Mouse (Mus musculus): ENCODE data around the gene Pck2. TPM values are rescaled to one million over a fixed set of nuclear protein-coding genes. Genes with fewer than 3 reads are reported as not detected.
A peak's percentile ranks its signal among the peaks of the same experiment; 100 is the strongest.

Pck2 gene
- polyA plus RNA-seq (2012; rRNA removed) = 30.9 and 33.5 TPM in 2 replicates

GRCm38 (mm10) chr14:55540067-55540786, at the start of gene Pck2:
Gene Pck2 (plus strand): TSS chr14:55540266.
- WGBS = under 1% methylated on average over 32 of the region's 32 CpGs
- peak; percentile 67 for DNase-seq (ENCODE audit: low read depth, low spot score)

GRCm38 (mm10) chr14:55490361-55491201, 49.5 kb upstream of the Pck2 start, which contains the start of gene Carmil3:
Gene Carmil3 (plus strand): TSS chr14:55490651.
- no peak for DNase-seq (ENCODE audit: low read depth, low spot score)
- 2% methylated on average over 67 of the region's 68 CpGs for WGBS

- 2% methylated on average over 30 of the region's 30 CpGs for WGBS
- no peak for DNase-seq (ENCODE audit: low read depth, low spot score)
These were observed 48.7 kb upstream of the Pck2 start for GRCm38 (mm10) chr14:55491291-55491833.

GRCm38 (mm10) chr14:55492103-55492502, 48.0 kb upstream of the Pck2 start:
- 43% methylated on average over 3 of the region's 3 CpGs for WGBS

GRCm38 (mm10) chr14:55495509-55496240, 44.4 kb upstream of the Pck2 start:
- no peak for DNase-seq (ENCODE audit: low read depth, low spot score)
- 66% methylated on average over 20 of the region's 20 CpGs for WGBS

More at GRCm38 (mm10) chr14:55492103-55492502, 48.0 kb upstream of the Pck2 start:
- DNase-seq (ENCODE audit: low read depth, low spot score) = no peak

GRCm38 (mm10) chr14:55496761-55497448, 43.2 kb upstream of the Pck2 start:
- 68% methylated on average over 16 of the region's 16 CpGs for WGBS
- no peak for DNase-seq (ENCODE audit: low read depth, low spot score)

GRCm38 (mm10) chr14:55497449-55497821, 42.6 kb upstream of the Pck2 start:
- no peak for DNase-seq (ENCODE audit: low read depth, low spot score)
- 35% methylated on average over 6 of the region's 6 CpGs for WGBS

- DNase-seq (ENCODE audit: low read depth, low spot score) = no peak
- WGBS = 79% methylated on average over 9 of the region's 9 CpGs
These were observed 34.5 kb upstream of the Pck2 start for GRCm38 (mm10) chr14:55505612-55506011.

- WGBS = 50% methylated on average over 7 of the region's 7 CpGs
- DNase-seq (ENCODE audit: low read depth, low spot score) = no peak
These were observed 32.3 kb upstream of the Pck2 start for GRCm38 (mm10) chr14:55507801-55508200.

GRCm38 (mm10) chr14:55509540-55509939, 30.5 kb upstream of the Pck2 start:
- WGBS = 69% methylated on average over 10 of the region's 10 CpGs
- DNase-seq (ENCODE audit: low read depth, low spot score) = no peak

GRCm38 (mm10) chr14:55510125-55510731, 29.8 kb upstream of the Pck2 start, which contains the start of gene Cpne6:
Gene Cpne6 (plus strand): TSS chr14:55510445.
- no peak for DNase-seq (ENCODE audit: low read depth, low spot score)
- 62% methylated on average over 22 of the region's 22 CpGs for WGBS

- 47% methylated on average over 7 of the region's 7 CpGs for WGBS
- no peak for DNase-seq (ENCODE audit: low read depth, low spot score)
These were observed 29.0 kb upstream of the Pck2 start for GRCm38 (mm10) chr14:55511037-55511436.

GRCm38 (mm10) chr14:55513927-55514326, 26.1 kb upstream of the Pck2 start:
- no peak for DNase-seq (ENCODE audit: low read depth, low spot score)
- 46% methylated on average over 10 of the region's 10 CpGs for WGBS

GRCm38 (mm10) chr14:55515846-55516245, 24.2 kb upstream of the Pck2 start:
- WGBS = 84% methylated on average over 4 of the region's 4 CpGs
- no peak for DNase-seq (ENCODE audit: low read depth, low spot score)

GRCm38 (mm10) chr14:55518897-55519296, 21.2 kb upstream of the Pck2 start:
- no peak for DNase-seq (ENCODE audit: low read depth, low spot score)
- 75% methylated on average over 2 of the region's 2 CpGs for WGBS

- 75% methylated on average over 4 of the region's 4 CpGs for WGBS
- no peak for DNase-seq (ENCODE audit: low read depth, low spot score)
These were observed 20.5 kb upstream of the Pck2 start for GRCm38 (mm10) chr14:55519604-55520003.

- under 1% methylated on average over 61 of the region's 61 CpGs for WGBS
- no peak for DNase-seq (ENCODE audit: low read depth, low spot score)
These were observed 19.4 kb upstream of the Pck2 start for GRCm38 (mm10) chr14:55520451-55521361.

- WGBS = 28% methylated on average over 4 of the region's 4 CpGs
- DNase-seq (ENCODE audit: low read depth, low spot score) = no peak
These were observed 16.0 kb upstream of the Pck2 start for GRCm38 (mm10) chr14:55524062-55524461.
